Mouse (Mus musculus): ENCODE measurements around the gene Pramel1.

The Pramel1 gene

GRCm38 (mm10) chr4:143379480-143379879 lies 14.7 kb upstream of the Pramel1 start:
- Histone ChIP-seq H3K36me3 (ENCODE audit: insufficient read depth, low read length) (no peaks in the 10 kb centered on the region), H3K9me3 (ENCODE audit: low read length) (no peaks in the 10 kb centered on the region), H3K27me3 (ENCODE audit: insufficient read depth, low read length) (no peaks in the 10 kb centered on the region), H3K4me1 (replicated peaks; ENCODE audit: low read depth, low read length) (peaks cover 23% of the 10 kb centered on the region), H3K4me3 (replicated peaks; ENCODE audit: low read length) (no peak overlapping the region)
- TF ChIP-seq POU5F1 (IDR thresholded peaks at IDR 0.05; ENCODE audit: borderline replicate concordance, low read length) (no peak), CTCF (conservative IDR thresholded peaks at IDR 0.05; ENCODE audit: low read length) (no peak), NANOG (IDR thresholded peaks at IDR 0.05; ENCODE audit: borderline replicate concordance, low read length) (no peak)

- Histone ChIP-seq H3K4me3 (replicated peaks; ENCODE audit: low read length) (no peak overlapping the region), H3K36me3 (ENCODE audit: insufficient read depth, low read length) (no peaks in the 10 kb centered on the region), H3K27me3 (ENCODE audit: insufficient read depth, low read length) (no peaks in the 10 kb centered on the region), H3K4me1 (replicated peaks; ENCODE audit: low read depth, low read length) (peaks cover 23% of the 10 kb centered on the region), H3K9me3 (ENCODE audit: low read length) (no peaks in the 10 kb centered on the region)
- no peak for TF ChIP-seq CTCF (conservative IDR thresholded peaks at IDR 0.05; ENCODE audit: low read length)
- no peak for TF ChIP-seq NANOG (IDR thresholded peaks at IDR 0.05; ENCODE audit: borderline replicate concordance, low read length)
- TF ChIP-seq POU5F1 (IDR thresholded peaks at IDR 0.05; ENCODE audit: borderline replicate concordance, low read length) = no peak
Measured at GRCm38 (mm10) chr4:143379931-143380715, 14.1 kb upstream of the Pramel1 start.

DNA sequence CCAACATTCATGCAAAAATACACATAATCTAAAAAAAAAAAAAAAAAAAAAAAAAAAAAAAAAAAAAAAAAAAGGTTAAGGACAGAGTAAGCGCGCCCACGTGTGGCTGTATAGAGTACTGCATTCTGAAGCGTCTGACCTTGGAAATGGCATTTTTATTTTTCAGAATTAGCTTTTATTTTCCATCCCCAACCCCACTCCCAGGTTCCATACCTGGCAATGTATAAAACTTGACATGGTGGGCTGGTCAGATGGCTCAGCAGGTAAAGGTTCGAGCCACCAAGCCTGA lies 13.6 kb upstream of the Pramel1 start:
- TF ChIP-seq NANOG (IDR thresholded peaks at IDR 0.05; ENCODE audit: borderline replicate concordance, low read length) (no peak), POU5F1 (IDR thresholded peaks at IDR 0.05; ENCODE audit: borderline replicate concordance, low read length) (no peak), CTCF (conservative IDR thresholded peaks at IDR 0.05; ENCODE audit: low read length) (peak; percentile 100)
- H3K27me3 ChIP-seq (ENCODE audit: insufficient read depth, low read length) = no peaks in the 10 kb centered on the region
- H3K36me3 ChIP-seq (ENCODE audit: insufficient read depth, low read length) = no peaks in the 10 kb centered on the region
- no peaks in the 10 kb centered on the region for H3K9me3 ChIP-seq (ENCODE audit: low read length)
- no peak overlapping the region for H3K4me3 ChIP-seq (replicated peaks; ENCODE audit: low read length)
- H3K4me1 ChIP-seq (replicated peaks; ENCODE audit: low read depth, low read length) = peaks cover 23% of the 10 kb centered on the region

DNA sequence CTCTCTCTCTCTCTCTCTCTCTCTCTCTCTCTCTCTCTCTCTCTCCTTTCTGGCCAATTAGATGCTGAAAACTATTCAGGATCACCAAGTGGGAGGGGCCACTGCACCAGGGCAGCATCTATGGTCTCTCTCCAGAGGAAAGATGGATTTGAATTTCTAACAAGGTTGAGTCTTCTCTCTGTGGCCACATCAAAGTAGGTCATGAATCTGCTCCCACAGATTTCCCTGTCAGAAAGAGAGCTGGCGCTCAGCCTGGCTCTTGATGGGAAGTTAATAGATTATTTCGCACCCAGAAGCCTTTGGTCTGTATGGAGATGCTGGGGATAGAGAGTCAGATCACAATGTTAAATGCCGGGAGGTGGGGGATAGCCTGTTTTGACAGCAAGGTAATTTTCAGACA lies 12.1 kb upstream of the Pramel1 start:
- H3K36me3 ChIP-seq (ENCODE audit: insufficient read depth, low read length) = no peaks in the 10 kb centered on the region
- no peaks in the 10 kb centered on the region; the same call in 1 of the 2 replicates for H3K27me3 ChIP-seq (ENCODE audit: insufficient read depth, low read length)
- no peak for TF ChIP-seq CTCF (conservative IDR thresholded peaks at IDR 0.05; ENCODE audit: low read length)
- no peak for TF ChIP-seq NANOG (IDR thresholded peaks at IDR 0.05; ENCODE audit: borderline replicate concordance, low read length)
- TF ChIP-seq POU5F1 (IDR thresholded peaks at IDR 0.05; ENCODE audit: borderline replicate concordance, low read length) = no peak
- peaks cover 23% of the 10 kb centered on the region for H3K4me1 ChIP-seq (replicated peaks; ENCODE audit: low read depth, low read length)
- no peak overlapping the region for H3K4me3 ChIP-seq (replicated peaks; ENCODE audit: low read length)
- no peaks in the 10 kb centered on the region for H3K9me3 ChIP-seq (ENCODE audit: low read length)

- H3K4me3 ChIP-seq (replicated peaks; ENCODE audit: low read length) = no peak overlapping the region
- TF ChIP-seq POU5F1 (IDR thresholded peaks at IDR 0.05; ENCODE audit: borderline replicate concordance, low read length) (no peak), CTCF (conservative IDR thresholded peaks at IDR 0.05; ENCODE audit: low read length) (peak; percentile 92)
- no peaks in the 10 kb centered on the region for H3K36me3 ChIP-seq (ENCODE audit: insufficient read depth, low read length)
- H3K9me3 ChIP-seq (ENCODE audit: low read length) = no peaks in the 10 kb centered on the region
- H3K4me1 ChIP-seq (replicated peaks; ENCODE audit: low read depth, low read length) = peaks cover 23% of the 10 kb centered on the region
- no peaks in the 10 kb centered on the region; the same call in 1 of the 2 replicates for H3K27me3 ChIP-seq (ENCODE audit: insufficient read depth, low read length)
Measured at GRCm38 (mm10) chr4:143383646-143384045, 10.6 kb upstream of the Pramel1 start.

DNA sequence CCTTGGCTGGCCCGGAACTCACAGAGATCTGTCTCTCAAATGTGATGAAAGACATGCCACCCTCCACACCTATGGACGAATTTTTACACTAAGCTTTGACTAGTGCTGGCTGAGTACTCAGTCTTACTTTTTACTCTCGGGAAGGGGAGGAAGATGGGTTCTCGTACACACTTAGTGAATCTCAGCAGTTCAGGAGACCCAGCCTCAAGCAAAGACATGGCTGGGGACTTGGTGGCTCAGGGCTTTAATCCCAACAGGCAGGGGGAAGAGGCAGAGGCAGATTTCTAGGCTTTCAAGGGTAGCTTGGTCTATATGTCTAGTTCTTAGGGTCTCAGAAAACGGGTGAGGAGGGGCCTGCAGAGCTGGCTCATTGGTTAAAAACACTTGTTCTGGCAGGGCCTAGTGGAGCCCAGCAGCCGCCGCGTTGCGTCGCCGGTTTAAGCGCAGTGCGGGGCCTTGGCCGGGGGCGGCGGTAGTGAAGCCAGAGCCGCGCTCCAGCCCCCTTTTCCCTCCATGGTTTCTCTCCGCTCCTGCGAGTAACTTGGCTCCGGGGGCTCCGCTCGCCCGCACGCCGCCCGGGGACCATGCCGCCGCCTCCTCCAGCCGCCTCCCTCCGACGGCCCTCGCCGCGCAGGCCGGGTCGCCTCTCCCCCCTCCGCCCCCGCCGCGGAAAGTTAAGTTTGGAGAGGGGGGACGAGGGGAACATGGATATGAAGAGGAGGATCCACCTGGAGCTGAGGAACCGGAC lies 5.1 kb upstream of the Pramel1 start:
- no peaks in the 10 kb centered on the region for H3K36me3 ChIP-seq (ENCODE audit: insufficient read depth, low read length)
- peaks cover 3% of the 10 kb centered on the region for H3K4me1 ChIP-seq (replicated peaks; ENCODE audit: low read depth, low read length)
- peaks cover 9% of the 10 kb centered on the region for H3K27me3 ChIP-seq (ENCODE audit: insufficient read depth, low read length)
- TF ChIP-seq POU5F1 (IDR thresholded peaks at IDR 0.05; ENCODE audit: borderline replicate concordance, low read length) (no peak), NANOG (IDR thresholded peaks at IDR 0.05; ENCODE audit: borderline replicate concordance, low read length) (no peak), CTCF (conservative IDR thresholded peaks at IDR 0.05; ENCODE audit: low read length) (no peak)
- H3K4me3 ChIP-seq (replicated peaks; ENCODE audit: low read length) = 0 out of 2 replicates have a peak overlapping the region, but pooled peaks have one; percentile 37
- H3K9me3 ChIP-seq (ENCODE audit: low read length) = no peaks in the 10 kb centered on the region

GRCm38 (mm10) chr4:143411566-143412218 lies 17.5 kb downstream of the Pramel1 start:
- TF ChIP-seq NANOG (IDR thresholded peaks at IDR 0.05; ENCODE audit: borderline replicate concordance, low read length) (no peak), CTCF (conservative IDR thresholded peaks at IDR 0.05; ENCODE audit: low read length) (no peak), POU5F1 (IDR thresholded peaks at IDR 0.05; ENCODE audit: borderline replicate concordance, low read length) (no peak)
- H3K9me3 ChIP-seq (ENCODE audit: low read length) = peaks cover 38% of the 10 kb centered on the region
- H3K36me3 ChIP-seq (ENCODE audit: insufficient read depth, low read length) = peaks cover 23% of the 10 kb centered on the region
- H3K4me3 ChIP-seq (replicated peaks; ENCODE audit: low read length) = peak overlapping the region; percentile 80
- no peaks in the 10 kb centered on the region for H3K27me3 ChIP-seq (ENCODE audit: insufficient read depth, low read length)
- peaks cover 8% of the 10 kb centered on the region for H3K4me1 ChIP-seq (replicated peaks; ENCODE audit: low read depth, low read length)
